Mouse (Mus musculus) spleen, postnatal 0 days (tissue): ENCODE data around the gene L3mbtl4. TPM values are rescaled to one million over a fixed set of nuclear protein-coding genes. Genes with fewer than 3 reads are reported as not detected.

ENCODE experiments used
- polyA plus RNA-seq: library from polyadenylated mRNA; unstranded; fragments of >200 nt; fragmentation: Nextera tagmentation; extraction: Ambion mirVana; gene quantifications from 2 replicates; pipeline ENCODE4 v1.2.1, GENCODE M21; 2015

The L3mbtl4 gene
- polyA plus RNA-seq, result not detected in 2 replicates

DNA sequence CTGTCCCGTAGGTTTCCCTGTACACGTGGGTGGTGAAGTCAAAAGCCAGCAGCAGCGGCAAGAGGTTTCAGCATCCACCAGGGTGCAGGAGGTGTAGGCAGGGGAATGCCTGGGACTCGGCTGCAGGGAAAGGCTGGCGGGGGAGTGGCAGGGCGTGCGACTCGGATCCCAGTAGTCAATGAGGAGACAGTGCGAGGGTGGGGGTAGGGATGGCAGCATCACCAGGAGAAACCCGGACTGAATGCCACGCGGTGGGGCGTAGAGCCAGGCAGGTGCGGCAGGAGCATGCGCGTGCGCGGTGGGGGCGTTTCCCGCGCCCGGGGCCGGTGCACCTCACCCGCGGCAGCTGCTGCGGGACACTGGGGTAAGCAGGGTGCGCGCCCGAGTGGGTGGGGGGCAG lies at the start of gene L3mbtl4:
TSS of gene L3mbtl4 (plus strand) at position 271 of the 400 bp plus-strand sequence.

DNA sequence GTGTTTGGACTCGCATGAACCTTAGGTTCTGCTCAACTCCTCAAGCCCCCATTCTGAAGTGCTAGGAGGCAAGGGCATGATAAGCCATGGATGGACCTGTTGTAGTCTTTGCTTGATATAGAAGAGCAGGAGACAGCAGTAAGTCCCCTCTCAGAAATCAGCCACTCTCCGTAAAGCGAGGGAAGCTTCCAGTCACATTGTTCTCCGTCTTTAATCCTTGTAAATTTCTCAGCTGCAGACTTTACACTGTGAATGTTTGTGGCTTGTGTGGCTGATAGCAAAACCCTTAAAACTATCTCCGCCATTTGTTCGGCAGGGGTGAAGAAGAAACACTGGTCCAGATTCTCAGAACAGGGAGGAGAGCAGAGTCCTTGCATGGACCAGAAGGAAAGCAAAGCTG lies 552.7 kb downstream of the L3mbtl4 start, which contains the start of gene Tmem200c:
TSS of gene Tmem200c (plus strand) at position 301 of the 400 bp plus-strand sequence.

